Mouse (Mus musculus): ENCODE results near the gene Edil3. TPM values are rescaled to one million over a fixed set of nuclear protein-coding genes. Genes with fewer than 3 reads are reported as not detected.

Edil3 gene
- total RNA-seq (2014; fragmentation: Nextera tagmentation) (not detected in 2 replicates), total RNA-seq (2017) (0.09 TPM in 1 of 2 replicates, not detected in the other)

DNA sequence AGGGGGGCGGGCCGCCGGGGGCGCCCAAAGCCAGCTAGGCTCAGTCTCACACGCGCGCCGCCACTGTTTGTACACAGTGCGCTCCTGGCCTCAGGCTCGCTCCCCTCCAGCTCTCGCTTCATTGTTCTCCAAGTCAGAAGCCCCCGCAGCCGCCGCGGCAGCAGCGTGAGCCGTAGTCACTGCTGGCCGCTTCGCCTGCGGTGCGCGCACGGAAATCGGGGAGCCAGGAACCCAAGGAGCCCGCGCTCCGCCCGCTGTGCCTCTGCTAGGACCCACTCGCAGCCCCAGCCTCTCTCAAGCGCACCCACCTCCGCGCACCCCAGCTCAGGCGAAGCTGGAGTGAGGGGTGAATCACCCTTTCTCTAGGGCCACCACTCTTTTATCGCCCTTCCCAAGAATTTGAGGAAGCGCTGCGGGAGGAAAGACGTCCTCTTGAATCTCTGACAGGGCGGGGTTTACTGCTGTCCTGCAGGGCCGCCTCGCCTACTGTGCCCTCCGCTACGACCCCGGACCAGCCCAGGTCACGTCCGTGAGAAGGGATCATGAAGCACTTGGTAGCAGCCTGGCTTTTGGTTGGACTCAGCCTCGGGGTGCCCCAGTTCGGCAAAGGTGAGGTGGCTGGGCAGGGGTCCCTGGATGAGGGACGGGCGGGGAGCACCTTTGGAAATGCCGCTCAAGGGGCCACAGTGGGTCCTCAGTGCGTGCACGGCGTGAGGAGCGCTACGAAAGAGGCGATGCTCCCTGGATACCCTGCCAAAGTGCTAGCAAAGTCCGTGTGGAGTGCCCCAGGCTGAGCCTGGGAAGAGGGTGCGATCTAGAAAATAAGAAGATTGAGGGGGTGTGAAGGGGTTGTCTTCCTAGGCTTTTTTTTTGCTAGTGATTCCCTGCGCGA is at the start of gene Edil3:
Gene Edil3, plus strand, starts transcription at position 33 of the 892 bp plus-strand sequence.
- ATAC-seq (replicated peaks; ENCODE audit: poor library complexity, severe bottlenecking), result peak; percentile 89

DNA sequence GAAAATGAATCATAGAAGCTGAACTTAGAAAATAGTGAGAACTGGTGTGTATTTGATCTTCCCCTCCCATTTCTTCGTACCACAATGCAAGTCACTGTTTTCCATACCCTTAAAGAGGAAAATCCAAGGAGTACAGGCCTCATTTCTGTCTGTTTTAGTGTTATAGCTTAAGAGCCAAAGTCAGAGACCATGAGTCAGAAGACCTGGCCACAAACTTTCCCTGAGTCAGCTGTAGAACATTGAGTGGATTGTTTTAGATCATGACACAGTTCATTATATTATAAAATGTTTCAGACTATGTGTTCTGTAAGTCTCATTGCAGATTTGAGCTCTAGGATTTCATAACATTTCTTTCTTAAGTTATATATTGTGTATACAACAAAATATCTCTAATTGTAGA is 22.1 kb upstream of the Edil3 start:
- ATAC-seq (replicated peaks; ENCODE audit: poor library complexity, severe bottlenecking), result no peak

DNA sequence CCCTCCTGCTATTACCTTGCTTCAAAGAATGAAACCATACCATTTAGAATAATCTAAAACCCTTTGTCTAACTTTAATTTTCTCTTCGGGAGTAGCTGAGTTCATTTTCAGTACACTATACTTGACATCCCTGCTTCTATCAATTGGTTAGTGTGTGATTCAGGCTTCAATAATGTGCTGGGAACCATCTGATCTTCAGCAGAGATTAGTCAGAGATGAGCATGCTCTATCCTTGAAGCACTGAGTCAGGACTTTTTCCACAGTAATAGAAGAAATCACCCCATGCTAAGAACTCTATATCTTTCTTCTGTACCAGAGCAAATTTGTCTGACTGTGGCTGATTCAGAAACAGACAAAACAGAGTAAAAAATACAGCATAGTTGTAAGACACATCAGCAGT is 20.3 kb upstream of the Edil3 start:
- ATAC-seq (replicated peaks; ENCODE audit: poor library complexity, severe bottlenecking), result no peak

DNA sequence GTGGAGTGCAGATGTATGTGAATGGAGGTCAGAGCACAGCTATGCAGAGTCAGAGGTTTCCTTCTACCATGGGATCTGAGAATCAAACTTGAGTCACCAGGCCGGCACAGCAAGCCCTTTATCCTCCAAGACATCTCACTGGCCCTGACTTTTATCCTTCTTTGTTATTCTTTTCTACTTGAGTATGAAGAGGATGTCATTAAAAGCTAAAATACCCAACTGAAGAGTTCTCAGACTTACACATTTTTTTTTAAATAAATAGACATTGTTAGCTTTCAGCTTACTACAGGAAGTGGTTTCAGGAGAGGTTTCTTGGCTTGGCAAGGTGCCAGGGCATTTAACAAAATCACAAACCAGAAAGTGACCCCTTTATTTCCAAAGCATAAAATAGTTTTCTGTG is 15.4 kb upstream of the Edil3 start:
- ATAC-seq (replicated peaks; ENCODE audit: poor library complexity, severe bottlenecking), result no peak; the same call in 1 of the 2 replicates

GRCm38 (mm10) chr13:88806269-88806668 is 15.0 kb upstream of the Edil3 start:
- ATAC-seq (replicated peaks; ENCODE audit: poor library complexity, severe bottlenecking), result no peak

- peak; percentile 81 for ATAC-seq (replicated peaks; ENCODE audit: poor library complexity, severe bottlenecking)
These were observed 11.2 kb upstream of the Edil3 start for GRCm38 (mm10) chr13:88810097-88810496.

- ATAC-seq (replicated peaks; ENCODE audit: poor library complexity, severe bottlenecking), result no peak
These were observed 475 bp upstream of the Edil3 start for GRCm38 (mm10) chr13:88820686-88821308.

GRCm38 (mm10) chr13:88822332-88822895 is 1.1 kb downstream of the Edil3 start:
- no peak for ATAC-seq (replicated peaks; ENCODE audit: poor library complexity, severe bottlenecking)

DNA sequence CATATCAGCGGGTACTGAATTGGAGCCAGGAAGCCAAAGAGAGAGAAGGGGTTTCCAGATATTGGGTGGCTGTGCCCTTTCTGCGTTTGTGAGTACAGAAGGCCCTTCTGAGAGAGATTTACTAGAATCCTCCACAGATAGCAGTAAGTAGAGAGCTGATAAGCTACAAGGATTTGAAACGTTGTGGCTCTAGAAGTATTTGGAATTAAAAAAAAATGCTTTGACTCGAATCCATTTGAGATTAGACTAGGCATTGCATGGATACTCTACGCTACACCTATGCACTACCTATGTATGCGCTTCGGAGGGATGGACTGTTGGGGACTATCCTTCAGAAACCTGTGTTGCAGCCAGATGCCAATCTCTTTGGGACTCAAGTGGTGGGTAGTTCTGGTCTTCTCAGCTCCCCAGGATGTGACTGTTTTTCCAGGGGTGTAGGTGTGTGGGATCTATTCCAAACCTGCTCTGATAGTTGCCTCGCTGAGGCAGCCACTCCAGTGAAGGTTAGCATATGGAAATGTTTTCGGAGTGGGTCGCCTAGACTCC is 1.8 kb downstream of the Edil3 start:
- no peak for ATAC-seq (replicated peaks; ENCODE audit: poor library complexity, severe bottlenecking)

GRCm38 (mm10) chr13:88823522-88824419 is 2.5 kb downstream of the Edil3 start:
- no peak for ATAC-seq (replicated peaks; ENCODE audit: poor library complexity, severe bottlenecking)

GRCm38 (mm10) chr13:88824441-88824840 is 3.2 kb downstream of the Edil3 start:
- no peak for ATAC-seq (replicated peaks; ENCODE audit: poor library complexity, severe bottlenecking)

DNA sequence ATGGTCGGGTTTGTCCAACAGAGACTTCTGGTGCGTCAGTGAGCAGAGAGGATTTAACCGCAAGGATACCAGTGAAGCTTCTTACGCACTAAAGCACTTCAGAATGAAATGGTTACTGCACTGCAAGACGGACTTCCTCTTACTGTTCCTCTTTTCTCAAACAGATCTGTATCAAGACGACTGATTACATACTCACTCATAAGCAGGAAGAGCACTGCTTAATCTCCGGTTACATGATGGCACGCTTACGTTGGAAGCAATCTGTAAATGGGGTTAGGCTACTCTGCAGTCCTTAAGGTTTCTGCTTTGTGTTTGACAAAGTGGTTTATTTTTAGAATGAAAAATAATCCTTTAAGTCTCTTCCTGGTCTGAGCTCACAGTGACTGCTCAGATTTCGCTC is 7.1 kb downstream of the Edil3 start:
- ATAC-seq (replicated peaks; ENCODE audit: poor library complexity, severe bottlenecking), result peak; percentile 99

DNA sequence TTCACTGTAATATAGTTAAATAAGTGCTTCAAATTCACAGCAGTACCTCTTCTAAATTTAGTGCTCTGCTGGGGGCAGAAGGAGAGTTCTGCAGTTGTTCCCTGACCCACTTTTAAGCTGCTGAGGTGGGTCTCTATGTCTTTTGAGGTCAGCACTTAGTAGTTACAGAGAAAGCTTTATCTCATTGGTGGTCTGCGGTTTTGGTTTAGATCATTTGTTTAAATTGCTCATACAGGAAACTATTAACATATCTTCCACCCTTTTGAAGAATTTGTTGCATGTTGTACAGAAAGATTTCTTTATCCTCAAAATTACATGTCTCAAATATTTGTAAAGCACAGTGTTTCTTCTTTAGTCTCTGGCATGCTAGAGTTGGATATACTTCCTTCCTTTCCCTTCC is 12.5 kb downstream of the Edil3 start:
- no peak for ATAC-seq (replicated peaks; ENCODE audit: poor library complexity, severe bottlenecking)

GRCm38 (mm10) chr13:88849739-88850138 is 28.5 kb downstream of the Edil3 start:
- ATAC-seq (replicated peaks; ENCODE audit: poor library complexity, severe bottlenecking), result no peak

DNA sequence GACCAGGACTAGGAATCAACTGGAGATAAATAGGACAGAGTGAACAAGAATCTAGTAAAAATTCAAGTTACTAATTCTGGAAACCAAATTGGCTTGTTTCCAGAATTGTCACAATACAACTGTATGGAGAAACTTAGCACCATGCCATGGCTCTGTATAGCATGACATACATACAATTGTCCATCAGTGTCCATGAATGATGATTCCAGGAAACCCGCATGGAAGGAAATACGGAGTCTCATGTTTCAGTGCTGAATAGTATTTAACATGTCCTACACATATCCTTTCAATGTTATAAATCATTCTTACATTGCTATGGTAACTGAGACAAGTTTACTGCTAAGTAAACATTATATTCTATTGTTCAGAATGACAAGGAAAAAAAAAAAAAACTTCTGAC is 58.7 kb downstream of the Edil3 start:
- no peak for ATAC-seq (replicated peaks; ENCODE audit: poor library complexity, severe bottlenecking)

DNA sequence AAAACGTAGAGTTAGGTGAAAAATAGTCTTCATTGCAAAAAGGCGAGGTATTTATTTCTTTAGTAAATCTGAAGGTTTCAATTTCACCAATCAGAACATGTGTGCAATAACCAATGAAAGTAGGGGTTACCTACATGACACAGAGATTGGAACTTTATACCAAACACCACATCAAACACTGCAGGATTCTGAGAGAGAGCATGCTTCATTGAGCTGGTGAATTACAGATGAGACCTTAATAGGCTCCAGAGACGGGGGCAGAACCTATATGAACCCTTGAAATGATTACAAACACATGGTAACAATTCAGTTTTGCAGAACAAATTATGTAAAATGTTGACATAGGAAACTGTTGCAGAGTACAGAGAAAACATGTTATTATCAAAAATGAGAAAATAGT is 69.5 kb downstream of the Edil3 start:
- ATAC-seq (replicated peaks; ENCODE audit: poor library complexity, severe bottlenecking), result no peak

GRCm38 (mm10) chr13:88900046-88900445 is 78.8 kb downstream of the Edil3 start:
- no peak for ATAC-seq (replicated peaks; ENCODE audit: poor library complexity, severe bottlenecking)

DNA sequence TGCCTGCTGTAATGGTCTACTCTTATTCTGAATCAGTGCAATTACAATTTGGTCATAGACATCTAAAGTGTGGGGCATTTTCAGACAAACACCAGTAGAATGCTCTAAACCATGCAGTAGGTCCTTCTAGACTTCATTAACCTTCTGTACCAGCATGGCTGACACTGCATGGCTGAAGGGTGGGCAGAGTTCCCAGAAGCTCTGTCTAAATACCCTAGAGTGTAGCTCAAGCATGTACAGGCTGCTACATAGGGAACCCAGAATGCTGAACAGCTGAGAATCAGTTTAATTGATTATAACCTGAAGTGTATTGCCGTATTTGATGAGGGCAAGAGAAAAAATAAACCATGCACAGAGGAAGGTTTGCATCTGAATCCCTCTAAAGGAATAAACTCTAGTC is 86.1 kb downstream of the Edil3 start:
- no peak for ATAC-seq (replicated peaks; ENCODE audit: poor library complexity, severe bottlenecking)

DNA sequence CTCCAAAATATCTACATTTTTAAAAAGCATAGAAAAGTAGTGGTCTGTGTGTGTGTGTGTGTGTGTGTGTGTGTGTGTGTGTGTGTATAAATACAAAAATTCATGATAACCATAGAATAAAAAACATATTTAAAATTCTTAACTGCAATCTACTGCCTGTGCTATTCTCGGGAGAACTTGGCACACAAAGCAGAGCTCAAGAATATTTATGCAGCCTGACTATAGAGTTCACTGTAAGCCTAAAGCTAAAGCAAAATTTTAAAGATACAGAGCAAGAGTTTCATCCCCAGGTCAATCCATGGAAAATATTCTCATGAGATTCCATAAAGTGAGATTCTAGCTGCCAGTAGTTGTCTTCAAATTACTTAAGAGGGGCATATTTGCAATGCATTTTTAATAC is 86.9 kb downstream of the Edil3 start:
- no peak for ATAC-seq (replicated peaks; ENCODE audit: poor library complexity, severe bottlenecking)

GRCm38 (mm10) chr13:88916503-88916902 is 95.2 kb downstream of the Edil3 start:
- no peak for ATAC-seq (replicated peaks; ENCODE audit: poor library complexity, severe bottlenecking)

All from granulocyte monocyte progenitor cell, adult 5-6 weeks (primary cell).